Mouse (Mus musculus): ENCODE data around the gene BC035947.

DNA sequence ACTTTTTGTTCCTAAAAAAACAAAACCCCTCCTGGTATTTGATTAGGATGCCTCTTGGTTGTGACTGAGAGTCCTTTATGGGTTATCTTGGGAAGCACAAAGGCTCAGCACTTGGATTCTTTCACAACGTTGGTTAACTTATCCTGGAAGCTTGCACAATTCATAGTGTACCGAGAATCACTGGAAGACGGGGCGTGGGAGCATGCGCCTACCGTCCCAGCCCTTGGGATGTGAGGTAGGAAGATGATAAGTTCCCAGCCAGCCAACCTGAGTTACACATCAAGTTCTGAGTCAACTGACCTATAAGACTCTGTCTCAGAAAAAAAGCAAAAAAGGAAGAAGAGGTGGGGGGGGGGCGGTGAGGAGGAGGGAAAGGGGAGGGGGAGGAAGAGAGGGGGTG is 6.9 kb upstream of the BC035947 start:
- TF ChIP-seq POLR2A (IDR thresholded peaks at IDR 0.05; ENCODE audit: borderline replicate concordance, extremely low read depth, low read depth, low read length) (no peak), CTCF (IDR thresholded peaks at IDR 0.05; ENCODE audit: insufficient read depth, low read length) (no peak)
